Mouse (Mus musculus) adipocyte (in vitro differentiated cells): Measurements from ENCODE around the gene Lmna.
A peak's percentile ranks its signal among the peaks of the same experiment; 100 is the strongest.

Source experiments
- DNase-seq: peaks from one replicate; pipeline ENCODE4 v3.0.0-alpha.2; 2016; ENCODE audit warnings: low spot score

Gene Lmna

DNA sequence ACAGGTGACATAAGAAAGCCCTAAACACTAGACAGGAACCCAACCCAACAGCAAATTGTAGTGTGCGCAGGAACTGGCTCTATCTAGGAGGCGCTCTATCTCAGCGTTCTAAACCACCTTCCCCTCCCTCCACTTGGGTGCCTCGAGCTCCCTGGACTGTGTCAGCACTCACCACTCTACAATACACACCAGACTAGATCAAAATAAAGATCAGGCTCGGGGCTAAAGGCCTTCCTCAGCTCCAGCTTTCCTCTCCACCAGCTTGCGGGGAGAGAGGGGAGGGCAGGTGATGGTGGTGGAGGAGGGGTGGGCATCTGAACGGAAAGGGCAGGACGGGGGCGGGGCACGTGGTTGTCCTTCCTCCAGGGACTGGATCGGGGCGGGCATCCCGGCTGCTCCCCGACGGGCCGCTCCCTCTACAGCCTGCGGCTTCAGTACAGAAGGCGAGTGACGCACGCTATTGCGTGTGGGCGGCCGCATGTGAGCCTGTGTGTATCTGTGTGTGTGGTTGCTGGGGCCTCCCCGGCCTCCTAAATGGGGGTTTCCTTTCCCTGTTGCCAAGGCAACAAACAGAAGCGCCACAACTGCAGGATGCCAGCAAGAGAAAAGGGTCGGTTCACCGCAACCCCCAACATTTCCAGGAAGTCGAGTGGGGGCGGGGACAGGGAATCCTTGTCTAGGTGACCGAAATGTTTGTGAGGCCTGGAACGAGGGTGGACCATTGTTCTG is at the start of gene Lmna:
Gene Lmna (minus strand): TSS at position 265 of the 729 bp plus-strand sequence.
- peak; percentile 92 for DNase-seq

DNA sequence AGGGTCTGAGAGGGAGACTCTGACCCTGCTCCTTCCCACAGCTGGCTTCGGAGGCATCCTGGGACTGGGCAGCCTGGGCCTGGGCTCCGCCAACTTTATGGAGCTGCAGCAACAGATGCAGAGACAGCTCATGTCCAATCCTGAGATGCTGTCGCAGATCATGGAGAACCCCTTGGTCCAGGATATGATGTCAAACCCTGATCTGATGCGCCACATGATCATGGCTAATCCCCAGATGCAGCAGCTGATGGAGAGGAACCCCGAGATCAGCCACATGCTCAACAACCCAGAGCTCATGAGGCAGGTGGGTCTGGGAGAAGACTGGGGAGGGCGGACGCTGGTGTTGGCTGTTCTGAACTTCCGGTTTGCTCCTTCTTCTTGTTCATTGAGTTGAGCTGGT is 46.9 kb upstream of the Lmna start:
- DNase-seq = no peak

DNA sequence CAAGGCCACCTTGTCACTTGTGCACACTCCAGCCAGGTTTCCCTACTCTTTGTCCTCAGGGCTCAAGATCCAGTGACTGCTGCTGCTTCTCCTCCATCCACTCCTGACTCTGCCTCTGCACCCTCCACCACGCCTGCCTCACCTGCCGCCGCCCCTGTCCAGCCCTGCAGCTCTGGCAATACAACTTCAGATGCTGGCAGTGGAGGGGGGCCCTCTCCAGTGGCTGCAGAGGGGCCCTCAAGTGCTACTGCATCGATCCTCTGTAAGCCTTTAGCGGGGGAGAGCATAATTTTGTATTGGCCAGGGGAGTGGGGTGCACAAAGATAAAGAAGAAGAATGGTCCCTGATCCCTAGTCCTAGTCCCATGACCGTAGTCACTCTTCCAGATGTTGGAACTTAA is 46.0 kb upstream of the Lmna start:
- no peak for DNase-seq

DNA sequence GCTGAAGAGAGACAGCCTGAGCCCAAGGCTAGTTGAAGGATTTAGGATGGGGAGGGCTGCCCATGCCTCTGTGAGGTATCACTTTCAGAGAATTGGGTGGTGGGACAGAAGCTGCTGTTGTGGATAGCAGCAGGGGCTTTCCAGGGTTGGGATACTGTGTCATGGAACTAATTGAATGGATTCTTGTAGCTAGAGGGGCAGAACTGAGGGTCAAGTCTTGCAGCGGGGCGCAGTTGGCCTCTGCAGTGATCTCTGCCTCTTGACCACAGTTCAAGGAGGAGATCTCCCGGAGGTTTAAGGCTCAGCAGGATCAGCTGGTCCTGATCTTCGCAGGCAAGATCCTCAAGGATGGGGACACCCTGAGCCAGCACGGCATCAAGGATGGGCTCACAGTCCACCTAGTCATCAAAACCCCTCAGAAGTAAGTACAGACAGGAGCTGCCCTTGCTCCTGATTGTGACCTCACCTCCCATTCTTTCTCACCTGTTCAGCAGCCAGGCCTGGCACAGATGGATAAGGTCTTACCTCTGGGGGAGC is 45.4 kb upstream of the Lmna start:
- DNase-seq = no peak

DNA sequence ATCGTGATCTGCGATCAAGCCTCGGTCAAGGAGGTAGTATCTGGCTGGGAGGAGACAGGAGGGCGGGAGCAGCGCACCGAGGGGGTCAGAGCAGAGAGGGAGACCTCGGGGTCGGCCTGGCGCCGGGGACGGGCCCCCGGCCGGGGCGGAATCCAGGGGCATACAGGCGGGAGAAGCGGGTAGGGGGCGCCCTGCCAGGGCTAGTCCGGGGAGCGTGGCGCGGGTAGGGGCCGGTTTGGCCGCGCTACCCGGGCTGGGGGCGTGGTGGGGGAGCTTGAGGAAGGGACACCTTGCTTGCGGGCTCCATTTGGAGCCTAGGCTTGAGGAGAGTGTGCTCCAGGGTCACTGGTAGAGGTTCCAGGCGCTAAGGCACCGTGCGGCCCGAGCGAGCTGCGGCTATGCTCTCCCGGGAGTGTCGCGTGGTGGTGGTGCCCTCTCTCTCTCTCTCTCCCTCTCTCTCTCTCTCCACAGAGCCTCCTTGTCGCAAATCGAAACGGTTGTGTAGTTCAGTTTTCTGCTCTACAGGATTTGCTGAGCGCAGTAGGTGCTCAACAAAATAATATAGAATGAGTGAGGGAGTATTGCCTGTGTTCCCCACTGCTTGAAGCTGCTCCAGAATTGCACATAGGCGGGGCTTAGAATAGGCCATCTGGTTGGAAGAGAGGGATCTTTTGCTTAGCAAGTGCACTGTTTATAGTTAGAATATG is 44.3 kb upstream of the Lmna start:
- DNase-seq = peak; percentile 67

DNA sequence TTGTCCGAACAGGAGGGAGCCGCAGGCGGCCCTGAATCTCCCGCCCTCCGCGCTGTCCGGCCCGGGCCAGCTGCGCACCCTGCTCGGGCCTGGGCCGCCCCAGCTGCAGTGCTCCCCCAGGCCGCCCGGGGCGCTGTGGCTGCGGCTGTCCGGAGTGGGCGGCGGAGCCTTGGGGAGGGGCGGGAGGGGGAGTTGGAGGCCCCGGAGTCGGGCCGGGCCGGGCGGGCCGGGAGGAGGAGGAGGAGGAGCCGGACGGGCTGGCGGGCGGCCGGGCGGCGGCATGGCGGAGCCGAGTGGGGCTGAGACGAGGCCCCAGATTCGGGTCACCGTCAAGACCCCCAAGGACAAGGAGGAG is 43.7 kb upstream of the Lmna start, which contains the start of gene Ubqln4:
Gene Ubqln4 (plus strand): TSS at position 234 of the 355 bp plus-strand sequence.
- no peak for DNase-seq

GRCm38 (mm10) chr3:88552676-88553524 is 43.1 kb upstream of the Lmna start, which contains the start of gene Lamtor2:
Lamtor2 (minus strand) TSS chr3:88553074.
- DNase-seq = peak; percentile 99

GRCm38 (mm10) chr3:88552082-88552645 is 42.4 kb upstream of the Lmna start:
- DNase-seq = no peak

- no peak for DNase-seq
Measured at GRCm38 (mm10) chr3:88551586-88551985, 41.8 kb upstream of the Lmna start.

DNA sequence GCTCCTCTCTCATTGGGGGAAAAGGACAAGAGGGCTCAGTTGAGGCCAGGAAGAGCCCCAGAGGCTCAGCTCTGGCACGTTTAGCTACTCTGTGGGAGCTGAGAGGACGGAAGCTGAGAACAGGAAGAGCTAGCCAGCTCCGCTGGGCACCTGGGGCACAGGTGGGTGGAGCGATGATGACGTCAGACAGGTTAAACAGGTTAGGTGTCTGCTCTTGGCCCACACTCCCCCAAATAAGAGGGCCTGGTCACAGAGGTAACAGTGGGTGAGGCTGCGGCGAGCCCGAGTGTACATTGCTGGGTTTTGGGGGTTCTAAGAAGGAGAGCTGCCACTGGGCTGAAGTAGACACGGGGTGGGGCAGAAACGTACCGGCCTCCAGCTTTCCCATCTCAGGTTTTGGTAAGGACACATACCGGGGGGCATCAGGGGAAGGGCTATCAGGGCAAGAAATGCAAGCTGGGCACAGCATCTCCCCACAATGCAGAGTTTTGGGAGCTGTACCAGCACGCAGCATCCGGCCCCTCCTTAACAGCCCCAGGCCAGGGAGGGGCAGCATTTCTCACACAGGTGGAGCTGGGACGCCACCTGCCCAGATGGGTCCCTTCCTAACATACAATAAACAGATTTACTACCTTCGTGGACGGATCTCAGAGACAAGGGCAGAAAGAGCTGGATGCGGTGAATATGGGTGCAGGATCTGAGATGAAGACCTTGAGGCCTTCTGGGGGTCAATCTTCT is 38.6 kb upstream of the Lmna start, which contains the start of gene Rab25:
Gene Rab25 (minus strand): TSS at position 121 of the 738 bp plus-strand sequence.
- no peak for DNase-seq

- no peak for DNase-seq
Measured at GRCm38 (mm10) chr3:88546674-88547418, 37.1 kb upstream of the Lmna start.

GRCm38 (mm10) chr3:88544955-88545591 is 35.3 kb upstream of the Lmna start:
- no peak for DNase-seq

GRCm38 (mm10) chr3:88544514-88544913 is 34.8 kb upstream of the Lmna start:
- no peak for DNase-seq

GRCm38 (mm10) chr3:88543651-88544410 is 34.1 kb upstream of the Lmna start:
- no peak for DNase-seq

DNA sequence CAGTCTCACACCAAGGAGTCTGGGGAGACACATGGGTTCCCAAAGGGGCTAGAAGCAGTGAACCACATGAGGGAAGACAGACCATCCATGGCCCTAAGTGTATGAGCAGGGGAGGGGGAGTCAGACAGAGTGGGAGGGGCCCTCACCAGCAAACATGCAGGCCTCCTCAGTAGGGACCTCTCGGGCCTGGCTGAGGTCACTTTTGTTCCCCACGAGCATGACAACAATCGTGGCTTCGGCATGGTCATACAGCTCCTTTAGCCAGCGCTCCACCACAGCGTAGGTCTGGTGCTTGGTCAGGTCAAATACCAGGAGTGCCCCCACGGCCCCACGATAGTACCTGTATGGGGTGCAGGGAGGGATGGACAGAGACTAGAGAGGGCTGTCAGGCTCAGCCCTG is 33.4 kb upstream of the Lmna start:
- no peak for DNase-seq

DNA sequence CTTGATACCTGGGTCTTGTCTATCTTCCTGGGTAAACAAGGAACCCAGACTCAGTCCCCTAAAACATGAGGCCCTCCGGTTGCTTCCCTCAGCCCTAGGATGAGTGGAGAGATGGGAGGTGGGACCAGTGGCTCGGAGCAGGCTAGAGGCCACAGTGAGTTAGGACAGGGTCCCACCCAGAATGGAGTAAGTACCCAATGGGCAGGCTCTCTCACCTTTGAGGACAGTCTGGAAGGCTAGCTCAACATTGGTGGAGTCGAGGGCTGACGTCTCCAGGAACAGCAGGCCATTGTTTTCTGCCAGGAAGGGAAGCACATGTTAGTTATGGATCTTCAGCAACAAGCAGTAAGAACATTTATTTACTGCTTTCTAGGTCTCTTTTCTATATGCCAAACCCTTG is 32.7 kb upstream of the Lmna start:
- DNase-seq = no peak

GRCm38 (mm10) chr3:88541622-88542401 is 32.1 kb upstream of the Lmna start:
- no peak for DNase-seq

- no peak for DNase-seq
Measured at GRCm38 (mm10) chr3:88540085-88540484, 30.3 kb upstream of the Lmna start.
